Mouse (Mus musculus): ENCODE results near the gene Vps26c. TPM values are rescaled to one million over a fixed set of nuclear protein-coding genes. Genes with fewer than 3 reads are reported as not detected.
"Not testable (repeated sequence)": the region's sequence is repeated elsewhere in the genome, so short reads cannot be mapped to it uniquely, and the experiment has no call there.

Vps26c gene
- total RNA-seq, 2 experiments from 2014 or later = 32.0 to 35.0 TPM

DNA sequence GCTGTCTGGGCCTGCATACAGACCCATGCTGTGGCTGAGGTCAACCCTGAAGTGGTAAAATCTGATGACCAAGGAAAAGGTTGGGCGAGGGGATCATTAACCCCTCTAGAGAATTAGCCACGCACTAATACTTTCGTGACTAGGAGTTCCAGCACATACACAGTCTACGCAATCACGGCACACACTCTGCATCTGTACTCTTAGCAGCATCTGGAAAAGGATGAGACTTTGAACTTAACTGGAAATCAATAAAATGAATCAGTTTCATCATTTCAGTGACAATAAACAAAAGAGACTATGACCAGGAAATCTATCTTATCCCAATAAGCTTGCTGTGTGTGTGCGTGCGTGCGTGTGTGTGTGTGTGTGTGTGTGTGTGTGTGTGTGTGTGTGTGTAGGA lies 17.9 kb downstream of the Vps26c start:
- intact Hi-C loops (cut with DNase I) = no loop called here

DNA sequence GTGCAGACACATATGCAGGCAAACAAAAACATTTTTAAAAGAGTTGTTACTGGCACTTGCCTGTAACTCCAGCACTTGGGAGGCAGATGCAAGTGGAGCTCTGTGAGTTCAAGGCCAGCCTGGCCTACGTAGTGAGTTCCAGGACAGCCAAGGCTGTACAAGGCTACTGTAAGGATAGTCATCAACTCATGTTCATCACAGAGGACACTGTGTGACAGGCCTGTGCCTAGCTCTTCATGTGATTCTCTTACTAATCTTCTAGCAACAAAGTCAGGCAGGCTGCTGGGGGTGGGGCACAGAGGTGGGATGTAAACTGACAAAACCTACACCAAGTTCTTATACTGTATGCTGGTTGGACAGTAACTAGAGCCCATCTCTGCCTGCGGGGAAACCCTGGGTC lies 19.6 kb downstream of the Vps26c start:
- intact Hi-C loops (cut with DNase I) = no loop called here
- DNase-seq (ENCODE audit: low spot score in 2 of 2) = no peak

More for the DNA sequence above, 17.9 kb downstream of the Vps26c start:
- DNase-seq (ENCODE audit: low spot score in 2 of 2) = no peak

DNA sequence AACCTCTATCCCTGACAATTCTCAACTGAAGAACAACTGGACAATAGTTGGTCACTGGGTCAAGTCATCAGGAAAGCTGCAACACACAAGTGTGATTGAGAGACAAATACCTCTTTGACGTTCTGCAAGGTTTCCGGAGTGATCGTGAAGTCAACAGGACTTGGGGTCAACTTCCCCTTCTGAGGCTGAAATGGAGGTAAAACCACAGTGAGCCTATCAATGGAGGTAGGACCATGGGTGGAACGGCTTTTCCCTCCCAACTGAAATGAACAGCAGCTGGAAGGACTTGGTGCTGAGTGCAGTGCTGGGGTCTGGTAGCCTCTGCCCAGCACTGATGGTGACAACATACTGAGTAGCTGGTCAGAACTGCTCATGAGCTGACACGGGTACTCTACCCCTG lies 22.4 kb downstream of the Vps26c start:
- intact Hi-C loops (cut with DNase I) = no loop called here
- no peak for DNase-seq (ENCODE audit: low spot score in 2 of 2)

DNA sequence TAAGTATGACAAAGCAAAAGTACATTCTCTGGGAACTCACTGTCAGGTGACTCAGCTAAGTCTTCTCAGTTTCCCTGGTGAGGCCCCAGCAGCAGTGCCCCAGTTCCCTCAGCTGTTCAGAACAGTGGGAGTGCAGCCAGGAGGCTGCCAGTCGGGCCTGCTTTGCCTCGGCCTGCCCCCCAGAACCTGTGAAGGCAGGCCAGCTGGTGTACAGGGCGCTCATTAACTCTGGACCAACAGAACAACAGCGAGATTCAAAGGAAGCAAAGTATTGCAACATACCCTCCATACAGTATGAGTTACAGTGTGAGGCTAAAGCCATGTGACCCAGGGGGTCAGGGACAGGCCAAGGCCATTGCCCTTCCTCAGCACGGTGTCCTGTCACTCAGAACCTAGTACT lies 28.7 kb downstream of the Vps26c start:
- intact Hi-C loops (cut with DNase I) = no loop called here
- peak; percentile 38 to 60 for DNase-seq (ENCODE audit: low spot score in 2 of 2)

DNA sequence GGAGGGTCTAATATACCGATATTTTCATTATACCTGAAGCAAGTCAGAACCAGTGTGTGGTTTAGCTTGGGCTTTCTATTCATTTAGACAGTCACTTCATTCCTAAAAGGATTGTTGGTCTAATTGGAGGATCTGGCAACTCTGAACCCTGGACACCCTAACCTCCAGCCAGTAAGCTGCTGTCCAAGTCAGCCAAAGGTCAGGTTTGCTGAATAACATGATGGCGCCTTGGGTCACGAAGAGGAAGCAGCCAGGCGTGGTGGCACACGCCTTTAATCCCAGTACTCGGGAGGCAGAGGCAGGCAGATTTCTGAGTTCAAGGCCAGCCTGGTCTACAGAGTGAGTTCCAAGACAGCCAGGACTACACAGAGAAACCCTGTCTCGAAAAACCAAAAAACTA lies 29.5 kb downstream of the Vps26c start:
- DNase-seq (ENCODE audit: low spot score in 2 of 2); intact Hi-C loops (cut with DNase I): not testable (repeated sequence)

DNA sequence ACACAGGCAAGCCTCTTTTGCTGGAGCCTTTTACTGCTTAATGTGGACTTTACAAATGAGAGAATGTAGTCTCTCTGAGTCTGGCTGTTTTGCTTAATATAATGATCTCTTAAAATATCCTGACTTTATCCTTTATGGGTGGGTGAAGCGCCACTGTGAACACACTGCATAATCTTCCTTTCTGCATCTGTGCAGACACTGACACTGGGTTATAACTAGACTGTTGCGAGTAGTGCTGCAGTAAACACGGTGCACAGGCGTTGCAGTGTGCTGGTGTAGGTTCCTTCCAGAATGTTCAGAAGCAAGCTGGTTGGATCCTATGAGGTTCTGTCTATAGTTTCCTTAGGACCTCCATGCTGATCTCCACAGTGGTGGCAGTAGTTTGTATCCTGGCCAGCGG lies 37.3 kb downstream of the Vps26c start:
- peak in 1 of 2 experiments; percentile 43 for DNase-seq (ENCODE audit: low spot score in 2 of 2)
- intact Hi-C loops (cut with DNase I) = no loop called here

DNA sequence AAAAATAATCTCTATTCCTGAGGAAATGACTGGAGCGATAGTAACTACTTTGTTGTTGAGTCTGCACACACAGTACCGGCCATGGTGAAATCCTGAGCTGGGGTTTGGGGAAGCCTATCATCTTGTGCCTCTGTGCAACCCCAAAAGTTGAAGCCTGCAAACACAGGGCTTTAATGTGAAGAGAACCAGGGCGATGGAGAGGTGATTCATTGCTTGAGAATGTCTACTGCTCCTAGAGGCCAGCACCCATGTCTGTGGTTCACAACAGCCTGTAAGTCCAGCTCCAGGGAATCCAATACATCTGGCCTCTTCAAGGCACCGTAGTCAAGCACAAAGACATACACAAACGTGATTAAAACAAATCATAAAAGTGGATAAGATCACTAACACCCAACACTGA lies 39.3 kb downstream of the Vps26c start:
- no peak for DNase-seq (ENCODE audit: low spot score in 2 of 2)
- intact Hi-C loops (cut with DNase I) = no loop called here

DNA sequence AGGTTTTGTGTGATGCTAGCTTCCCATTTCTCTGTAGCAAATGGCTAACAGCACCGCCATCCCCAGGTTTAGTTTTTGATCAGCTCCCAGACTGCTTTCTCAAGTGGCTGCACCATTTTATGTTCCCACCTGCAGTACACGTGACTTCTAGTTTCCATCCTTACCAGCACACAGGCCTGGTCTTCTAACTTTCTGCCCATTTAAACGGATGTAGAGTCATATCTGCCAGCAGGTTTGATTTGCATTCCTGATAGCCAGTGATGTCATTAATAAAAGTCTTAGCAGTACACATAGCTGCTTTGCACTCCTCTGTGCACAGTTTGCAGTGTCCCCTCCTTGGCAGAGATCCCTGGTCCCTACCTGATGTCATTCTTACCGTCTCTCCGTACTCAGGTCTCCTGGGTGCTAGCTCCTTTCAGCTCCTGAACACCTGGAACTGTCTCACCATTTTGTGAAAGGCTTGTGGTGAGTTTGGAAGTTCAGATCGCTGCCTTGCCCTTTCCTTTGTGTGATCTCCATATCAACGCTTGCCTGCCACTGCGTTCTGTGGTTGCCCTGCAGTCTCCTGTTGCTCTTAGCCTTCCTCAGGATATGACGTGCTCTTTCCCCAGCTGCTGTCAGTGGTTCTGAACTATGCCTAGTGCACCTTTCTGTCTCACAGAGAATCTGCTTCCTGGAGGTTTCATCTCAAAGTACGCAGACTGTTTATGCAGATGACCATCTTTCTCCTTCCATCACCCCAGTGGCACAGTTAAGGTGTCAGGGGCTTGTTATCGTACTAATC lies 41.7 kb downstream of the Vps26c start:
- DNase-seq (ENCODE audit: low spot score in 2 of 2) = no peak
- intact Hi-C loops (cut with DNase I) = no loop called here

DNA sequence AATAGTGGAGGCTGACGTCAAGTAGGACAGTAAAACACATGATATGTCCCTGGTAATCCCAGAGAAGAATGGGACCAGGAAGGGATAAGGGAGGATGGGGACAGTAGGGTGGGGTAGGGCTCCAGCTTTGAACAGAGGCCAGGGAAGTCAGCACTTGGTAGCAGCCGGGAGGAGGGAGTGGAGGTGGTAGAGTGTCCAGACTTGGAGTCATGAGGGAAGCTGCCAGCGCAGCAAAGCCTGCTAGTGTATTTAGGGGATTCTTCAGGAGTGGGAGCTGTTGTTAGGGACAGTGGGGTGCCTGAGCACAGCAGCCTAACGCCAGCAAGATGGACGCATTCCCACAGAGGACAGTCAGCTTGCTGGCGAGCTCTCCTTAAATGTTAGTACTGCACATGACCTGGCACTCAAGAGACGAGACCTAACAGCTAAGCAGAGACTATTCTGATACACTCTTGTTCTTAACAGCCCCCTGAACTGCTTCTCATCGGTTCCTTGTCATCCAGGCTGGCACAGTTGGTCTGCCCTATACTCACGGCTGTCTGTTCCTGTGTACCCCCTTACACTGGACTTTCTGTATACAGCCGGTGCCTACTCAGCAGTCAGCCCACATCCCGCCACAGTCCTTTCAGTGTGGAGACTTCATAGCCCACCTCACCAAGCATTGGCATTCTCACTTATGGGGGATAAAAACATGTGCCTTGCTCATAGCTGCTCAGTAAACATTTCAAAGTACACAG lies 53.4 kb downstream of the Vps26c start:
- no peak for DNase-seq (ENCODE audit: low spot score in 2 of 2)
- intact Hi-C loops (cut with DNase I) = loop anchor here (5.0 kb wide), 1 partner anchor 99 kb away; the partner anchor contains the start of gene Dyrk1a

DNA sequence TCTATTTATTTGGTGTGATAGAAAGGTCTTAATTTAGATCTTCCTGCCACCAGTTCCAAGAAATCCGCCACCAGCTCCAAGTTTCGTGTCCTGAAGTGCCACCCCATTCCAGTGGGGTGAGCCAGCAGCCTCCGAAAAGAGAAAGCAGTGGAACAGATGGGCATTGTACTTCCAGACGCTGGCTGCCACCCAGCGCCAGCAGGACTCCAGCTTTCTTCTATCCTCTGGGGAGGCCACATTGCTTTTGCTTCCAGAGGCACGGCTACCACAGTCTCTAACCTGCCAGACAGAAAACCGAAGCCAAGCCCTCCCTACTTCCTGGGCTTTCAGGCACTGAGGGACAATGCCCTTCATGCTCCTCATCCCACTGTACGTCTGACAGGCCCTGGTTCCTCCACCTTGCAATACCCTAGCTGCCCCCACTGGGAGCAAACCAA lies 54.1 kb downstream of the Vps26c start:
- peak; percentile 82 to 84 for DNase-seq (ENCODE audit: low spot score in 2 of 2)
- intact Hi-C loops (cut with DNase I) = loop anchor here (5.0 kb wide), 1 partner anchor 100 kb away; the partner anchor contains the start of gene Dyrk1a

DNA sequence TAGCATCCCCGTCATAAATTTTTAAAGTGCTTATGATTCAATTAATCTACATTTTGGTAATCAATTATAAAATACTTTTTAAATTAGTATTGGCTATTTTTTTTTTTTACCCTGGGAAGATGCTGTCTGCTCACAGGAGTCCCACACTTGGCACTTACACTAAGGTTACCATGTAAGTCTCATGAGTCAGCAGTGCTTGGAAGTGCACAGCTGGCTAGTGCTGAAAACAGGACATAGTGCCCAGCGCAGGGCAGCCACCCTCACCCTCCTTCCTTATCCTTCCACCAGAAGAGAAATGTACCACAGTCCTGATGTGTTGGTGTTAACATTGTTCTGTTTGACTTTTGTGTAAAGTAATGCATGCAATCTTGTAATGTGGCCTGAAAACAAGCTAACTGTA lies 58.2 kb downstream of the Vps26c start:
- no peak for DNase-seq (ENCODE audit: low spot score in 2 of 2)
- intact Hi-C loops (cut with DNase I) = no loop called here

DNA sequence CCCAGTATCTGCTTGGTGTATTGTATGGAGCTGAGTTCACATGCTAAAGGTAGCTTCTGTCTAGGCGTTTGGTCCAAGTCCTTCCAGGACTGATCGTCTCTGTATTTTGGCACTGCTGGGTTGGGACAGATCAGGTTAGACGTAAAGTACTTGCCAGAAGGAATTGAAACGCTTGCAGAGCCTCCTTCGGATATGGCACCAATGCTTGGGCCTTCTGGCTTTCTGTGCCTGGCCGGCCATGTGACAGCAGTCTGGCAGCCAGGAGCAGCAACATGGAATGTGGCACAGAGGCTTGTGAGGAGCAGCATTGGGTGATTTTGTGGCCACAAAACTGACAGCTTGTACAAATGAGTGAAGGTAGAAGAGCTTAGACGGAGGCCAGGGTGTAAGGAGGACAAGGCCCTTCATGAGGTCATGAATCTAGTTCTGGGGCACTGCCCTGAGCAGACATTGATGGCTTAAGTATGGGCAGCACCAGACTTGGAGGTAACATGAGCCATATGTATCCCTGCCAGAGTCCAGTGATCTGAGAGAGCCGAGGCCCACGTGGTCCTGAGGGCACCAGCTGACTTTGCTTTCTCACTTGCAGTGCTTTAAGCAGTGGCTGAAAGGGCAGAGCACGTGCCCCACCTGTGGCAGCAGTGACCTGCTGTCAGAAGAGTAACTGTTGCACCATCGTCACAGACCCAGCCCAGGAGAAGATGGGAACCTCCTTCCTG lies 59.1 kb downstream of the Vps26c start:
- intact Hi-C loops (cut with DNase I) = no loop called here
- DNase-seq (ENCODE audit: low spot score in 2 of 2) = no peak

DNA sequence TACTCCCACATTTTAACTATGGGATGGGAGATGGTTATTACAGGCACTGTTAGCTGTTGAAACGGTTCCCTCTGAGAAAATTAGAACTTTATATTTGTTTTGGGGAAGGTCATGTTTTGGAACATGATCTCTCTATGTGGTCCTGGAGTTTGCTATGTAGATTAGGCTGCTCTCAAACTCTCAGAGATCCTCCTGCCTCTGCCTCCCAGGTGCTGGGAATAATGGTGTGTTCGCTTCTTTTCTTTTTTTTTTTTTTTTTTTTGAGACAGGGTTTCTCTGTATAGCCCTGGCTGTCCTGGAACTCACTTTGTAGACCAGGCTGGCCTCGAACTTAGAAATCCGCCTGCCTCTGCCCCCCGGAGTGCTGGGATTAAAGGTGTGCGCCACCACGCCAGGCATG lies 60.3 kb downstream of the Vps26c start:
- DNase-seq (ENCODE audit: low spot score in 2 of 2); intact Hi-C loops (cut with DNase I): not testable (repeated sequence)

DNA sequence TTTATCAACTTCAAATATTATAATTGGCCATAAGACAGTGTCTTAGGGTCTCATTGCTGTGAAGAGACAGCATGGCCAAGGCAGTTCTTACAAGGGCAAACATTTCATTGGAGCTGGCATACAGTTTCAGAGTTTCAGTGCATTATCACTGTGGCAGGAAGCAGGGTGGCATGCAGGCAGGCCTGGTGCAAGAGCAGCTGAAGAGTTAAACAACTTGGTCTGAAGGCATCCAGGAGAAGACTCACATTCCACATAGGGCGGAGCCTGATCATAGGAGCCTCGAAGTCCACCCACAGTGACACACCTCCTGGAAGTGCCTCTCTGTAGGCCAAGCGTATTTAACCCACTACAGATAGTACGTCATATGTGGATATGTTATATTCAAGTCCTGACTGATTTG lies 60.7 kb downstream of the Vps26c start:
- no peak for DNase-seq (ENCODE audit: low spot score in 2 of 2)
- intact Hi-C loops (cut with DNase I) = no loop called here

DNA sequence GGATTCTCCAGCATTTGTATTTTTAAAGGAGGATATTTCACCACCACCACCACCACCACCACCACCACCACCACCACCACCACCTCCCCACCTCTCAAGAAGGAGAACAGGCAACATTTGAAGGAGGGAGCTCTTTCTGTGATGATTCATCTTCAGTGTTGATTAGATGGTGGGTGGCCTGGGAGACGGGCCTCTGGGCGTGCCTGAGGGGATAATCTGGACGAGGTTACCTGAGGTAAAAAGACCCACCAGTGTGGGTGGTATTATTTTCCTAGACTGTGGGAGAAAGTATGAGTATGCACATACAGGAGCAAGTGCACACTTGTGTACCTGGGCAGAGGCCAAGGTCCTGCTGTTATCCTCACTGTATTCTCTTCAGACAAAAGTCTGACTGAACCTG lies 62.6 kb downstream of the Vps26c start:
- intact Hi-C loops (cut with DNase I) = no loop called here
- DNase-seq (ENCODE audit: low spot score in 2 of 2) = no peak

DNA sequence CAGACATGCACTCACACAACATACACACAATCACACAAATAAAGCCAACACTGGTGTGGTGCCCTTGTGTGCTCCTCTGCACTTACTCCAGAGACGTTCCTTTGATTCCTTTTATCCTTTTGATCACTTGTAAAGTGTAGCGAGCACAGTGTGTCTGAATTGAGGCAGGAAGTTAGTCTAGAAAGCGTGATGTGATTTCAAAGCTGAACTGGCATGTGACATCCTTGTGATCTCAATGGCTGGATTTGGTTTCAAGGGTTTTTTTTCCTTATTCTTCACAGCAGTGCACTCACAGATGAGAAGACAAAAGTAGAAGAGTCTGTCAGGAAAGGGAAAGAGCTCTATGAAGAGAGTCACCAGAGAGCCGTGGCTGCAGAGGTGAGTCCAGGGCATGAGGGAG lies 72.5 kb downstream of the Vps26c start:
- DNase-seq (ENCODE audit: low spot score in 2 of 2) = no peak

DNA sequence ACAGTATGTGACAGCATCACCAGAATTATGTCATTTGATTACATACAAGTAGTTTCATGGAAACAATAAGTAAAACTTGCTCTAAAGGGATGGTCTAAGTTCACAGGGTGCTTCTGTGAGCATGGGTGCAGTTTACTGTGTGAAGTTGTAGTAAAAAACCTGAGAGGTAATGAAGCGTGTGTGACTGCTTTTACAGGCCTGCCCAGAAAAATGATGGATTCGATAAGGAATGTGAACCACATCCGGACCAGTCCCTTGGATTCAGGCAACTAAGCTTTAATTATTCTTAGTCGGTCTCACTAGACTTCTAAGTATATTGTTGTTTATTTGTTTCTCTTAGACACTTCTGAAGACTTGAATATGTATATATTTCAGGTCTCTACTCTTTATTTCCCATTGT lies 73.9 kb downstream of the Vps26c start:
- intact Hi-C loops (cut with DNase I) = no loop called here
- no peak for DNase-seq (ENCODE audit: low spot score in 2 of 2)

More for the DNA sequence above, 72.5 kb downstream of the Vps26c start:
- intact Hi-C loops (cut with DNase I) = no loop called here

DNA sequence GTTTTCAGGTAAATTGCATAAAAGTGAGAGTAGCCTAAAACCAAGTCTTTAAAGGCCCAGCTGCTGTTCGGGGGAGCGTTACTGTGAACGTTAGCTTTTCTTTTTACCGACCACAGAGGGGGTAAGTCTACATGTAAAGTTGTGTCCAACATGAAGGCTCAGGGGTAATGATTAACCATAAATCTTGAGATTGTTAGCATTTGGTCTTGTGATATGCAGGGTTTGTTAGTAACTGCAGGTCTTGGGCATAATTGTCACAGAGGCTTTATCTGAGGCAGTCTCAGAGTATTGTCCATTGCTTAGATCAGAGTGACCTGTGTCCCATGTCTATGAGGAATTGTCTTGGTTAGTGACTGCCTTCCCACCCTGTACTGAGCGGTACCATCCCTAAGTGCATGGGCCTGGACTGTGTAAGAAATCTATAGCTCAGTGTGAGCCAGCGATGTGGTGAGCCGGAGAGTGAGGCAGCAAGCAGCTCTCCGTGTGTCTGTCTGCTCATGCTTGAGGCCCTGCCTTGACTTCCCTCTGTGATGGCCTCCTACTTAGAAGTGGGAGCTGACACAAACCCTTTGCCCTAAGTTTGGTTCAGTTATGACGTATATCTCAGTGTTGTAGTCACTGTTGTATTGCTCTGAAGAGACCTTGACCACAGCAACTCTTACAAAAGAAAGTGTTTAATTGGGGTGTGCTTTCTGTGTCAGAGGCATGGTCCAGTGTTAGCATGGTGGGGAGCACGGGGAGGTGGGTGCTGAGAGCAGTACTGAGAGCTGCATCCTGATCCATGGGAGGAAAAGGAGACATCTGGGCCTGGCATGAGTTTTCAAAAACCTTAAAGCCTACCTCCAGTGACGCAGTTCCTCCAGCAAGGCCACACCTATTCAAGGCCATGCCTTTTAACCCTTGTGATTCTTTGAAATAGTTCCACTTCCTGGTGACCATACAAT lies 74.8 kb downstream of the Vps26c start:
- no peak for DNase-seq (ENCODE audit: low spot score in 2 of 2)
- intact Hi-C loops (cut with DNase I) = no loop called here

DNA sequence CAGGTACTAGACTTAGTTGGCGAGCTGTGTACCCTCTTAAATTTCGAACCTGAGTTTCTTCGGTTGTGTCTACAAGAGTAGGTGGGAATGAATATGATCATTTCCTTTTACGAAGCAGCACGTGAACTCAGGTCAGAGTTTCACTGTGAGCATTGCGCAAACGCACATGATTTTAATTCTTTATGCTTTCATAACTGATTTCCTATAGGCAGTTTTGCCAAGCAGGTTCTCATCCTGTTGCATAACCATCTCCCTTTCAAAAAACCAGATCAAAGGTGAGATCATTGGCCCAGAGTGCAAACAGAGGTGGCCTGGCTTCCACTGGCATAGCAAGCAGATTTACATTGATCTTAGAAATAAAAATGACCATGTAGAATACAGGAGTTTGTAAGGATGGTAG lies 77.0 kb downstream of the Vps26c start:
- no peak for DNase-seq (ENCODE audit: low spot score in 2 of 2)
- intact Hi-C loops (cut with DNase I) = no loop called here

All from left cerebral cortex, postnatal 36 days (tissue).